Mouse (Mus musculus) neural tube, embryonic 10.5 days (tissue): ENCODE results near the gene Adam17.

Experiments
- DNase-seq: peaks from one replicate; pipeline ENCODE4 v3.0.0-alpha.2; 2017; ENCODE audit warnings: low spot score; ENCODE audit errors: extremely low spot score

Gene Adam17

GRCm38 (mm10) chr12:21362686-21363085 lies 10.7 kb downstream of the Adam17 start:
- DNase-seq: no peak

- no peak for DNase-seq
Measured at GRCm38 (mm10) chr12:21353681-21354080, 19.8 kb downstream of the Adam17 start.

GRCm38 (mm10) chr12:21350113-21350876 lies 23.1 kb downstream of the Adam17 start:
- DNase-seq: no peak

GRCm38 (mm10) chr12:21346972-21347371 lies 26.5 kb downstream of the Adam17 start:
- no peak for DNase-seq

- DNase-seq: no peak
Measured at GRCm38 (mm10) chr12:21340674-21341073, 32.8 kb downstream of the Adam17 start.

- DNase-seq: no peak
Measured at GRCm38 (mm10) chr12:21337171-21337570, 36.3 kb downstream of the Adam17 start.

- no peak for DNase-seq
Measured at GRCm38 (mm10) chr12:21335869-21336268, 37.6 kb downstream of the Adam17 start.

GRCm38 (mm10) chr12:21333766-21334165 lies 39.7 kb downstream of the Adam17 start:
- no peak for DNase-seq

- DNase-seq: no peak
Measured at GRCm38 (mm10) chr12:21333021-21333420, 40.4 kb downstream of the Adam17 start.

- no peak for DNase-seq
Measured at GRCm38 (mm10) chr12:21331711-21332110, 41.7 kb downstream of the Adam17 start.

- DNase-seq: no peak
Measured at GRCm38 (mm10) chr12:21330961-21331576, 42.4 kb downstream of the Adam17 start.

GRCm38 (mm10) chr12:21329661-21330400 lies 43.6 kb downstream of the Adam17 start:
- no peak for DNase-seq

- DNase-seq: no peak
Measured at GRCm38 (mm10) chr12:21326325-21326724, 47.1 kb downstream of the Adam17 start.

GRCm38 (mm10) chr12:21325266-21325665 lies 48.2 kb downstream of the Adam17 start:
- no peak for DNase-seq

- DNase-seq: no peak
Measured at GRCm38 (mm10) chr12:21324101-21324500, 49.3 kb downstream of the Adam17 start.

GRCm38 (mm10) chr12:21322856-21323255 lies 50.6 kb downstream of the Adam17 start:
- no peak for DNase-seq

- DNase-seq: no peak
Measured at GRCm38 (mm10) chr12:21322296-21322695, 51.1 kb downstream of the Adam17 start.

GRCm38 (mm10) chr12:21321170-21321569 lies 52.3 kb downstream of the Adam17 start:
- DNase-seq: no peak

GRCm38 (mm10) chr12:21320317-21320716 lies 53.1 kb downstream of the Adam17 start:
- DNase-seq: no peak

- DNase-seq: peak; percentile 57
Measured at GRCm38 (mm10) chr12:21318143-21318895, 55.1 kb downstream of the Adam17 start.

- no peak for DNase-seq
Measured at GRCm38 (mm10) chr12:21316869-21317265, 56.6 kb downstream of the Adam17 start.
